Mouse (Mus musculus): Measurements from ENCODE around the gene Ston2.

GRCm38 (mm10) chr12:91799379-91799773, 11.2 kb upstream of the Ston2 start:
- TF ChIP-seq CTCF (IDR thresholded peaks at IDR 0.05; ENCODE audit: borderline replicate concordance, insufficient read depth, low read depth, low read length), result no peak
- TF ChIP-seq POLR2A (IDR thresholded peaks at IDR 0.05; ENCODE audit: borderline replicate concordance, insufficient read depth, low read length), result no peak

Measured in cerebellum, adult 2 months (tissue).